Mouse (Mus musculus): Measurements from ENCODE around the gene Ttyh2. TPM values are rescaled to one million over a fixed set of nuclear protein-coding genes. Genes with fewer than 3 reads are reported as not detected.

Ttyh2 gene
- polyA plus RNA-seq, 1 experiment from 2014 or later: 15.9 TPM

GRCm38 (mm10) chr11:114675826-114676401, 683 bp downstream of the Ttyh2 start:
- Histone ChIP-seq H3K27ac (peak overlapping the region; percentile 85), H3K36me3 (peaks cover 36% of the 10 kb centered on the region), H3K9me3 (no peaks in the 10 kb centered on the region), H3K4me3 (peak overlapping the region; percentile 72), H3K27me3 (ENCODE audit: insufficient read depth, poor library complexity, severe bottlenecking) (peaks cover 21% of the 10 kb centered on the region), H3K4me1 (replicated peaks) (peaks cover 56% of the 10 kb centered on the region)
- WGBS: 2% methylated on average over 27 of the region's 27 CpGs
- peak; percentile 45 for DNase-seq (ENCODE audit: low spot score)

GRCm38 (mm10) chr11:114676431-114676830, 1.2 kb downstream of the Ttyh2 start:
- Histone ChIP-seq H3K27me3 (ENCODE audit: insufficient read depth, poor library complexity, severe bottlenecking) (peaks cover 21% of the 10 kb centered on the region), H3K36me3 (peaks cover 31% of the 10 kb centered on the region), H3K4me3 (peak overlapping the region; percentile 72), H3K4me1 (replicated peaks) (peaks cover 57% of the 10 kb centered on the region), H3K9me3 (no peaks in the 10 kb centered on the region), H3K27ac (peak overlapping the region; percentile 85)
- DNase-seq (ENCODE audit: low spot score): peak; percentile 36
- WGBS: 6% methylated on average over 14 of the region's 14 CpGs

- Histone ChIP-seq H3K27ac (peak overlapping the region; percentile 85), H3K9me3 (no peaks in the 10 kb centered on the region), H3K27me3 (ENCODE audit: insufficient read depth, poor library complexity, severe bottlenecking) (peaks cover 21% of the 10 kb centered on the region), H3K4me3 (peak overlapping the region; percentile 72), H3K36me3 (peaks cover 25% of the 10 kb centered on the region), H3K4me1 (replicated peaks) (peaks cover 57% of the 10 kb centered on the region)
- DNase-seq (ENCODE audit: low spot score): no peak
- 32% methylated on average over 9 of the region's 9 CpGs for WGBS
Observed at GRCm38 (mm10) chr11:114676896-114677530, 1.8 kb downstream of the Ttyh2 start.

- H3K36me3 ChIP-seq: no peaks in the 10 kb centered on the region
- no peaks in the 10 kb centered on the region for H3K9me3 ChIP-seq
- 88% methylated on average over 8 of the region's 8 CpGs for WGBS
Observed at GRCm38 (mm10) chr11:114679582-114679981, 4.4 kb downstream of the Ttyh2 start.

GRCm38 (mm10) chr11:114680291-114680690, 5.1 kb downstream of the Ttyh2 start:
- peak overlapping the region; percentile 50; the same call in 1 of the 2 replicates for H3K27ac ChIP-seq
- H3K4me1 ChIP-seq (replicated peaks): peaks cover 64% of the 10 kb centered on the region
- H3K9me3 ChIP-seq: no peaks in the 10 kb centered on the region
- DNase-seq (ENCODE audit: low spot score): no peak
- 71% methylated on average over 10 of the region's 10 CpGs for WGBS
- H3K36me3 ChIP-seq: no peaks in the 10 kb centered on the region
- H3K4me3 ChIP-seq: no peak overlapping the region
- H3K27me3 ChIP-seq (ENCODE audit: insufficient read depth, poor library complexity, severe bottlenecking): peaks cover 21% of the 10 kb centered on the region

More at GRCm38 (mm10) chr11:114679582-114679981, 4.4 kb downstream of the Ttyh2 start:
- no peak overlapping the region for H3K4me3 ChIP-seq
- H3K27ac ChIP-seq: no peak overlapping the region
- DNase-seq (ENCODE audit: low spot score): no peak
- peaks cover 21% of the 10 kb centered on the region for H3K27me3 ChIP-seq (ENCODE audit: insufficient read depth, poor library complexity, severe bottlenecking)
- peaks cover 60% of the 10 kb centered on the region for H3K4me1 ChIP-seq (replicated peaks)

- 57% methylated on average over 5 of the region's 5 CpGs for WGBS
- Histone ChIP-seq H3K4me1 (replicated peaks) (peaks cover 63% of the 10 kb centered on the region), H3K4me3 (no peak overlapping the region)
Observed at GRCm38 (mm10) chr11:114681054-114681453, 5.8 kb downstream of the Ttyh2 start.

GRCm38 (mm10) chr11:114682321-114682900, 7.2 kb downstream of the Ttyh2 start:
- Histone ChIP-seq H3K4me1 (replicated peaks) (peaks cover 58% of the 10 kb centered on the region), H3K9me3 (no peaks in the 10 kb centered on the region), H3K27ac (no peak overlapping the region), H3K4me3 (no peak overlapping the region), H3K36me3 (0 out of 2 replicates have a peak, but pooled peaks cover 6% of the 10 kb centered on the region), H3K27me3 (ENCODE audit: insufficient read depth, poor library complexity, severe bottlenecking) (peaks cover 4% of the 10 kb centered on the region; the same call in 1 of the 2 replicates)
- no peak for DNase-seq (ENCODE audit: low spot score)
- WGBS: 91% methylated on average over 13 of the region's 13 CpGs

More at GRCm38 (mm10) chr11:114681054-114681453, 5.8 kb downstream of the Ttyh2 start:
- H3K27ac ChIP-seq: peak overlapping the region; percentile 26; the same call in 1 of the 2 replicates
- no peaks in the 10 kb centered on the region for H3K36me3 ChIP-seq
- H3K9me3 ChIP-seq: no peaks in the 10 kb centered on the region
- peaks cover 18% of the 10 kb centered on the region for H3K27me3 ChIP-seq (ENCODE audit: insufficient read depth, poor library complexity, severe bottlenecking)
- DNase-seq (ENCODE audit: low spot score): no peak

GRCm38 (mm10) chr11:114683029-114683721, 7.9 kb downstream of the Ttyh2 start:
- DNase-seq (ENCODE audit: low spot score): no peak
- Histone ChIP-seq H3K4me3 (no peak overlapping the region), H3K4me1 (replicated peaks) (peaks cover 63% of the 10 kb centered on the region), H3K9me3 (no peaks in the 10 kb centered on the region), H3K27me3 (ENCODE audit: insufficient read depth, poor library complexity, severe bottlenecking) (no peaks in the 10 kb centered on the region), H3K27ac (no peak overlapping the region), H3K36me3 (0 out of 2 replicates have a peak, but pooled peaks cover 6% of the 10 kb centered on the region)
- 89% methylated on average over 10 of the region's 10 CpGs for WGBS

GRCm38 (mm10) chr11:114683722-114684621, 8.7 kb downstream of the Ttyh2 start:
- 76% methylated on average over 20 of the region's 20 CpGs for WGBS
- H3K4me3 ChIP-seq: no peak overlapping the region
- peaks cover 63% of the 10 kb centered on the region for H3K4me1 ChIP-seq (replicated peaks)
- peak overlapping the region; percentile 76 for H3K27ac ChIP-seq
- no peaks in the 10 kb centered on the region for H3K9me3 ChIP-seq
- H3K27me3 ChIP-seq (ENCODE audit: insufficient read depth, poor library complexity, severe bottlenecking): no peaks in the 10 kb centered on the region
- 0 out of 2 replicates have a peak, but pooled peaks cover 6% of the 10 kb centered on the region for H3K36me3 ChIP-seq
- peak; percentile 15 for DNase-seq (ENCODE audit: low spot score)

GRCm38 (mm10) chr11:114684627-114685373, 9.6 kb downstream of the Ttyh2 start:
- peaks cover 55% of the 10 kb centered on the region for H3K4me1 ChIP-seq (replicated peaks)
- peak overlapping the region; percentile 76 for H3K27ac ChIP-seq
- DNase-seq (ENCODE audit: low spot score): peak; percentile 37
- H3K36me3 ChIP-seq: peaks cover 10% of the 10 kb centered on the region; the same call in 1 of the 2 replicates
- H3K27me3 ChIP-seq (ENCODE audit: insufficient read depth, poor library complexity, severe bottlenecking): no peaks in the 10 kb centered on the region
- WGBS: 63% methylated on average over 14 of the region's 14 CpGs
- H3K4me3 ChIP-seq: no peak overlapping the region
- no peaks in the 10 kb centered on the region for H3K9me3 ChIP-seq

GRCm38 (mm10) chr11:114685526-114686040, 10.4 kb downstream of the Ttyh2 start:
- 81% methylated on average over 9 of the region's 9 CpGs for WGBS
- H3K27me3 ChIP-seq (ENCODE audit: insufficient read depth, poor library complexity, severe bottlenecking): no peaks in the 10 kb centered on the region
- peak overlapping the region; percentile 76 for H3K27ac ChIP-seq
- no peak overlapping the region for H3K4me3 ChIP-seq
- H3K36me3 ChIP-seq: peaks cover 17% of the 10 kb centered on the region; the same call in 1 of the 2 replicates
- peaks cover 49% of the 10 kb centered on the region for H3K4me1 ChIP-seq (replicated peaks)
- DNase-seq (ENCODE audit: low spot score): no peak
- H3K9me3 ChIP-seq: no peaks in the 10 kb centered on the region

Data from hindbrain, embryonic 10.5 days (tissue).